Mouse (Mus musculus) cortical plate, adult 2 months (tissue): ENCODE data around the gene Ifit1bl2. TPM values are rescaled to one million over a fixed set of nuclear protein-coding genes. Genes with fewer than 3 reads are reported as not detected.

Source experiments
- H3K27ac ChIP-seq: fragments of 200-500 bp; 2 replicates; pipeline ENCODE4 v1.5.1; 2012; ENCODE audit warnings: low read length, control low read depth, inconsistent platforms; ENCODE audit not compliant: insufficient read depth
- H3K4me1 ChIP-seq: fragments of 200-500 bp; 2 replicates; pipeline ENCODE4 v1.6.1; 2011; ENCODE audit warnings: low read length; ENCODE audit not compliant: control insufficient read depth, insufficient read depth
- H3K4me3 ChIP-seq: fragments of 200-500 bp; 2 replicates; pipeline ENCODE4 v1.5.1; 2011; ENCODE audit warnings: mild to moderate bottlenecking, low read length, control low read depth; ENCODE audit not compliant: insufficient read depth
- CTCF ChIP-seq: fragments of 200-500 bp; IDR thresholded peaks from 2 replicates; pipeline ENCODE4 v1.5.1; 2011; ENCODE audit warnings: mild to moderate bottlenecking, control low read depth, low read length; ENCODE audit not compliant: insufficient read depth; ENCODE audit errors: extremely low read depth
- POLR2A ChIP-seq: fragments of 200-500 bp; IDR thresholded peaks from 2 replicates; pipeline ENCODE4 v1.6.1; 2011; ENCODE audit warnings: mild to moderate bottlenecking, low read length, control low read depth; ENCODE audit not compliant: insufficient read depth; ENCODE audit errors: extremely low read depth
- polyA plus RNA-seq: library from polyadenylated mRNA; depleted of rRNA; stranded (reverse); fragments of >200 nt; gene quantifications from 2 replicates; pipeline ENCODE4 v1.2.3, GENCODE M21; 2012; rRNA removed

Gene Ifit1bl2
- 0.54 and 0.62 TPM in 2 replicates for polyA plus RNA-seq

DNA sequence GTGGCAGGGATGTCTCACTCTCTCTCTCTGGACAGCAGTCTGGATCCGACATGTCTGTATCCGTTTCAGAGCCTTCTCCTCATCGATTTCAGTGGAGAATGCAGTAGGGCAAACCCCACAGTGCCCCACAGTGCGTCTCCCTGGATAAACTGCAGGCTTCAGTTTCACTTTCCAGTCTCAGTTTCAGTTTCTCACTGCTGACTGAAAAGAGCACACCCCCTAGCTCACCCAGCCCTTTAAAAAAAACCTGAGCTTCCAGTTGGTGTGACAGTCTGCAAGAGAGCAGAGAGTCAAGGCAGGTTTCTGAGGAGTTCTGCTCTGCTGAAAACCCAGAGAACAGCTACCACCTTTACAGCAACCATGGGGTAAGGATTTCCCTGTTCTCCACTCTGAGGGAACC lies at the start of gene Ifit1bl2, which contains the start of gene Ifit1:
Ifit1bl2 (minus strand) TSS at position 121 of the 400 bp plus-strand sequence.
Ifit1 (plus strand) TSS at position 249 of the 400 bp plus-strand sequence.
- no peak for TF ChIP-seq CTCF
- TF ChIP-seq POLR2A, result no peak
- no peak within 1 kb of the TSS for H3K27ac ChIP-seq
- H3K4me3 ChIP-seq, result no peak within 1 kb of the TSS; the same call in 1 of the 2 replicates
- no peaks in the 10 kb centered on the region for H3K4me1 ChIP-seq

DNA sequence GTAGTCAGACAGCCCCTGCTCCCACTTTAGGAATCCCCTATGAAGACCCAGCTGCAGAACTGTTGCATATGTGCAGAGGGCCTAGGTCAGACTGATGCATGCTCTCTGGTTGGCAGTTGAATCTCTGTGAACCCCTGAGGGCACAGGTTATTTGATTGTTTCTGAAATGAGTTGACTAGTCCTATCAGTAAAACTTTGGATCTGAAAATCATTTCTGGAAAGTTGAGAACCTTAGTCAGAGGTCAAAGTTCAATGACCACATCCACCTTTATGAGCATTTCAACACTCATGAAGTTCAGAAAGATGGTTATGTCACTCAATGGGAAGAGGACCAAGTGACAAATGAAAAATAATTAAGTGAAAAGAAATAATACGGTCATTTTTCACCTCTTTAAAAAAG lies 45.0 kb upstream of the Ifit1bl2 start:
- H3K4me1 ChIP-seq, result no peaks in the 10 kb centered on the region
- no peak for TF ChIP-seq POLR2A
- no peak for TF ChIP-seq CTCF

DNA sequence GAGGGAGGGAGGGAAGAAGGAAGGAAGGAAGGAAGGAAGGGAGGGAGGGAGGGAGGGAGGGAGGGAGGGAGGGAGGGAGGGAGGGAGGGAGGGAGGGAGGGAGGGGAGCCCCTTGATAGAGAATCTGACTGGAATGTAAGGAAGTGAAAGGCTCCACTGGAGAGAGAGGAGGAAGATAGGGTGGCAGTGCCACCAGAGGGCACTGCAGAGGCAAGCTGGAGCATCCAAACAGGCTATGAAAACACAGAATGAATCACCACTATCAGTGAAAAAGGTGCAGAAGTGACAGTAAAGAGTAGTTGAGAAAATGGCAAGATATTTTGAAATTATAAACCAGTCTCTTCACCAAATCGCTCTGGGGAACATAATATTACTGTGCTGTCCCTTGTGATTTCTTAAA lies 44.3 kb upstream of the Ifit1bl2 start:
- Histone ChIP-seq H3K27ac (no peak overlapping the region), H3K4me1 (no peaks in the 10 kb centered on the region), H3K4me3 (no peak overlapping the region)
- TF ChIP-seq CTCF (peak; percentile 69), POLR2A (no peak)

More for the DNA sequence above, 45.0 kb upstream of the Ifit1bl2 start:
- Histone ChIP-seq H3K27ac (no peak overlapping the region), H3K4me3 (no peak overlapping the region)

DNA sequence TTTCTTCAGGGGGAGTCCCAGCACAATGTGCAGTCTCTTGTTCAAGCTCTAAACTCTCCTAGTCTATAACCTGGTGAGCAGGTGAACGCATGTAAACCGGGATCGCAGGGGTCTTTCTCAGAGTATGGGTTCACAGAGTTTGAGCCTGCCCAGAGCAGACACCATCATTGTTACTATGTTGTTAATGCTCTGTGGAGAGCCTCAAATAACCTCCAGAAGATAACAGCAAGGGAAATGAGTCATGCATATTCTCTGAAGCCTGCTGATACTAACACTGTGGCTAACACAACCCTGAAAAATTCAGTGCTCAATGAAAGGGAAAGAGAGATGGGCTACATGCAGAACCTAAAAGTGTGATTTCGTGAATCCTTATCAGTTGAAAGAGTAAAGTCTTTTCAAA lies 37.9 kb upstream of the Ifit1bl2 start:
- Histone ChIP-seq H3K27ac (no peak overlapping the region), H3K4me3 (no peak overlapping the region), H3K4me1 (no peaks in the 10 kb centered on the region)
- no peak for TF ChIP-seq POLR2A
- TF ChIP-seq CTCF, result no peak

DNA sequence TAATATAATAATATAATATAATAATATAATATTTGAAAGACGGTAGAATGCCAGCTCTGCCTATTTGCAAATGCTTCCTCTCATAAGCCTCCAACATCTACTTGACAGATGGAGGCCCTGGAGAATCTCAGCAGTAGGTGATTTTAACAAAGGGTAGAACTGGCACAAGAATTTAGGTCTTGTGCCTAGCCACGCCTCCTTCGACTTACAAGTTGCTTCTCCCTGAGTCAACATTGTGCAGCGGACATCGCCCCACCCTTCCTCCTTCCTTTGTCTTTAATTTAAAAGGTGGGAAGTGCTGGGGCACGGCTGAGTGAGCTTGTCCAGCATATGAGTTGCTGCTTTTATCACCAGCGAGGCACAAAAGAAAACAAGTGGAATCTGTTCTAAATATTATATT lies 32.9 kb upstream of the Ifit1bl2 start:
- TF ChIP-seq POLR2A (no peak), CTCF (no peak)
- H3K27ac ChIP-seq, result no peak overlapping the region
- H3K4me3 ChIP-seq, result no peak overlapping the region
- H3K4me1 ChIP-seq, result no peaks in the 10 kb centered on the region

DNA sequence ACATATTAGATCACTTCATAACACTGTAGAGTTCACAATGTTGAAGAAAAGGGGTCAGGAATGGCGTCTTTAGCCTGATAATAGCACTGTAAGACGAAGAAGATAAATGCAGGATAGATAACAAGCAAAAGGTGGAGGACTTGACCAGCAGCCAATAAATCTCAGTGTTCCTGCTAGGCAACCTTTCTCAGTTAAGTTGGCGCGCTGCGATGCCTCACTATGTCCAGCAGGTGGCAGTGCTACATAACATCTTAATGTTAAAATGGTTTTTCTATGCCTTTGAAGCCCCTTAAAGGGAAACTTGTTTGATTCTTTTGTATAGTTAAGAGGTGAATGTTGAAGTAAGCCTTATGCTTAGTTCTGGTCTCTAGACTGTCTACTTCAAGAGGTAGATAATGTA lies 25.6 kb upstream of the Ifit1bl2 start:
- no peak overlapping the region for H3K4me3 ChIP-seq
- TF ChIP-seq CTCF (peak; percentile 93), POLR2A (no peak)
- H3K4me1 ChIP-seq, result no peaks in the 10 kb centered on the region
- no peak overlapping the region for H3K27ac ChIP-seq

DNA sequence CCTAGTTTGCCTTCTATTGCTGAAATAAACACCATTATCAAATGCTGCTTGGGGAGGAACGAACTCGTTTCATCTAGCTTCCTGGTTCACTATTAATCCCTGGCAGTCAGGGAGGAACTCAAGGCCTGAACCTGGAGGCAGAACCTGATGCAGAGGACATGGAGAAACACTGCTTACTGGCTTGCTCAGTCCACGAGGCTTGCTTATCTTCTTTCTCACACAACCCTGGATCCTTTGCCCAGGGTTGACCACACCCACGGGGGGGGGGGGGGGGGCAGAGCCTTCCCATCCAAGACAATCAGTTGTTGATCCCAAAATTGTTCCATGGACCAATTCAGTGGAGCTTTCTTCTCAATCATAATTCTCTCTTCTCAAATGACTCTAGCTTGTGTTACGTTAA lies 22.2 kb upstream of the Ifit1bl2 start:
- no peaks in the 10 kb centered on the region for H3K4me1 ChIP-seq
- H3K27ac ChIP-seq, result no peak overlapping the region
- H3K4me3 ChIP-seq, result no peak overlapping the region; the same call in 1 of the 2 replicates
- no peak for TF ChIP-seq POLR2A
- no peak for TF ChIP-seq CTCF

DNA sequence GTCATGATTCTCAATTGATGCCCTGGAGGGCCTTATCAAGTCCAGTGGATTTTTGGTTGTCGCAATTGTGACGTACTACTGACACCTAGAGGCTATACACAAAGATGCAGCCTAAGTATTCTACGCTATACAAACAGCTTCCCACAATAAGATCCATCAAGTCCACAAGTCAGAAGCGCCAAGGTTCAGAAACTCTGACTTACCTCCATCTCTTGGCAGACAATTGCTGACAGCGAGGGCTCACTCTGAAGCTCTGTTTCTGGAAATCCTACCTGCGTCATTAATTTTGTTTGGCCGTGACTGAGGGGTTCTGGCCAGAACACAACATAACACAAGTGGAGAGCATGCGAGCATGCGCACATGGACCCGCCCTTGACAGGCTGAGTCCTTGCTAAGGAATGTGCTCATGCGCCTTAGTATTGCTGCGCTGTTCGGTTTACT lies 21.5 kb upstream of the Ifit1bl2 start:
- Histone ChIP-seq H3K27ac (no peak overlapping the region), H3K4me1 (no peaks in the 10 kb centered on the region), H3K4me3 (peak overlapping the region; percentile 33)
- peak; percentile 67; the same call in 1 of the 2 replicates for TF ChIP-seq POLR2A
- peak; percentile 59; the same call in 1 of the 2 replicates for TF ChIP-seq CTCF

DNA sequence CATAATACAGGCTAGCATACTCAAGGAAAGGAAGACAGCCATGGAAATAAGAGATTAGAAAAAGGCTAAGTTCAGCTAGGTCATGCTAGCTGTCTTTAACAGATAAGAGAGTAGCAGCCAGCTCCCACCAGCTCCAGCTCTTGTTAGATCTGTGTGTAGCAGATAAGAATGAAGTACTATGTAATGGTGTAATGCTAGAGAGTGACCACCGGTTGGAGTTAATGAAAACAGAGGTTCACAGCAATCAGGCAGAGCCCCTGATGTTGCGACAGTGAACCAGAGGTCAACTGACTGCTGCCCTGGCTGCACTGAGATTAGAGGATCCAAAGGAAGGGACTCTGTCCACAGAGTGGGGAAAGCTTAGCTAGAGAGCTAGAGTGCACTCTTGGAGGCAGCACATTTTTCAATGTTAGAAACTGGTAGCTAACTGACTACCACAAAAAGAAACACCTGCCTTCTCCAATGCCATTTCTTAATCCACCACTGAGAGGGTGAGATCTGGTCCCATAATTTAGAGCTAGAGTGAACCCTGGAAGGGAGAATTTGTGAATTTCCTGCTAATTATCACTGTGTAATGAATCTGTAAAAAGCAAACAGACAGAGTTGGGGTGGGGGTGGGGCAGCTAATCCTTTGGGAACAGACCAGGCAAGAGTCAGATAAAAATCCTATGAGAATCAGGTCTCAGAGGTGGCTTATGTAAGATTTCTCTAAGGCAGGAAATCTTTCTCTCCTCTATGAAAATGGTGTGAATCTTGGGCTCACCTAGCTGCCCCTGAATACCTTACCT lies 16.2 kb upstream of the Ifit1bl2 start:
- Histone ChIP-seq H3K4me1 (no peaks in the 10 kb centered on the region), H3K27ac (no peak overlapping the region), H3K4me3 (no peak overlapping the region)
- no peak for TF ChIP-seq CTCF
- no peak for TF ChIP-seq POLR2A
